Mouse (Mus musculus) olfactory bulb, adult 2 months (tissue): Measurements from ENCODE around the gene Dynll2.

Source experiments
- CTCF ChIP-seq: fragments of 200-500 bp; IDR thresholded peaks from 2 replicates; pipeline ENCODE4 v1.5.1; 2012; ENCODE audit warnings: low read depth, mild to moderate bottlenecking, low read length, moderate library complexity; ENCODE audit not compliant: insufficient read depth
- POLR2A ChIP-seq: fragments of 200-500 bp; IDR thresholded peaks from 2 replicates; pipeline ENCODE4 v1.6.1; 2012; ENCODE audit warnings: mild to moderate bottlenecking, low read depth, low read length, moderate library complexity; ENCODE audit not compliant: insufficient read depth

DNA sequence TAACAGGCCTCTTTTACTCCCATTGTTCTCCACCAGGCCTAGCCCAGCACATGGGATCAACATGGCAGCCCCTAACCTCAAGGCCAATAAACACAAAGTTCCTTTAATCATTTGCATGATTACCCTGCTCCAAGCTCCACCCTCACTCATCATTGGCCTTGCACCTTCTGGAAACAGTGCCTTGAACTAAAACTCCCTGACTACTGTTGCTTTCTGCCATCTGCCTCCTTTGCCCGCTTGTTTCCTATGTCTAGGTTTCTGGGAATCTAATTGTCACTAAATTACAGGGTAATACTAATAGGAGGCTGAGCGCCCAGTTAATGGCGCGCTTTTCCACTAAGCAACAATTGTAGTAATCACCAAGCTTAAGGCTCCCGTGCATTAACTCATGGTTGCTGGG is 44.4 kb upstream of the Dynll2 start:
- no peak for TF ChIP-seq CTCF
- TF ChIP-seq POLR2A = no peak
